Mouse (Mus musculus) adrenal gland, postnatal 10 days (tissue): Measurements from ENCODE around the gene Hecw1. TPM values are rescaled to one million over a fixed set of nuclear protein-coding genes. Genes with fewer than 3 reads are reported as not detected.
A peak's percentile ranks its signal among the peaks of the same experiment; 100 is the strongest.

ENCODE experiments used
- DNase-seq: peaks from one replicate; pipeline ENCODE4 v3.0.0; 2021; ENCODE audit warnings: mixed read lengths
- long read RNA-seq, 2 experiments: library from polyadenylated mRNA; stranded (forward); transcript quantifications; one replicate each; pipeline ENCODE4 v2.0.0; 2021
- total RNA-seq, 2 experiments: library from RNA; stranded (reverse); gene quantifications; 2 replicates each; pipeline ENCODE4 v1.2.3; 2021

Hecw1 gene
- 1 to 10 TPM in 1 of 2 experiments, under 1 TPM in 1; 0.81 to 1.3 TPM for total RNA-seq
- long read RNA-seq, experiment 1 = 0 reads
- long read RNA-seq, experiment 2 = 0 reads

DNA sequence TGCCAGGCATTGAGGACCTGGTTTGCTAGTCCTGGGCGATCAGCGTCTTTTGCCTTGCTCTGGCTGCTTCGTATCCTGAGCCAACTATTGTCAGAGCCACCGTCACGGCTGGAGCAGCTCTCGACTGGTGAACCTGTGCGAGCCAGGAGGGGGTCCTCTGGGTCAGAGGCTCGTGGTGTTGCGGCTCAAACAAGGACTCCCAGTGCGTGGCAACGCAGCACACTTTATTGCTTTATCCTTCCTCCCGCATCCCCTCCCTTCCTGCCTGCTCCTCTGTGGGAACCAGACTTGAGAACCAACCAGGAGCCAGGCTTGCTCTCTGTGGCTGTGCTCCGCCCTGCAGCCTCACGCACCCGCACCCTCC is at the start of gene Hecw1:
Gene Hecw1, minus strand, starts transcription at position 323 of the 364 bp plus-strand sequence.
- DNase-seq = no peak

DNA sequence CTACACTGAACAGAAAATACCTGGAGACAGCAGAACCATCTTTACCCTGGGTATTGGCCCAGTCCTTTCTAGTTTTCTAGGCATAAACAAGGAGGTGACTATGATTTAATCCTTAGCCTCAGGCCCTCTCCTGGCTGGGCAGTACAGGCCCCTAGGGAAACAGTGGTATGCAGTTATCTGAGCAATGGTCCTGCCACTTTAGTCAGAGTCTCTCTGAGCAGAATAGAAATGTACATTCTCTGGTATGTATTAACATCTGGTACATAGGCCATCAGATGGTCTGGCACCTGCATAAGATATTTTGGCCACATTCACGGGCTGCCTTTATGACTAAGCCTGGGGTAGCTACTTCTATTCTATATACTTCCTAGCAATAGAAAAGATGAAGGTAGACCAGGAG is 38.3 kb upstream of the Hecw1 start:
- DNase-seq = no peak

DNA sequence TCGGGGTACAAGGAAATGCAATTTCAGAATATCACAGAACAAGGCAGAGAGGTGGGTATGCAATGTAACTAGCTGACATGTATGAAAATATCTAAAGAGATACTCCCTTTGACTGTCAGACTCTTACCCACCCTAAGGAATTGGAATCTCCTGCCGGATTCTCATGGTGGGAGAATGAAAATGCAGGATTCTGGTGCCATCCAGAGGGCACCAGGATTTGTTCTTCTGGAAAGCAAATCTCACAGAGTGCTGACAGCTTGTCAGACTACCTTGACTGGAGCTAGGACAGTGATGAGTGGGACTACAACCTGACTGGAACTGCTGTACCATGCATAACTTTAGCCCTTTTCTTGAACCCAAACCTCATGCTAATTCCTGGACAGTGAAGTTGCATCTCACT is 29.6 kb upstream of the Hecw1 start:
- no peak for DNase-seq

DNA sequence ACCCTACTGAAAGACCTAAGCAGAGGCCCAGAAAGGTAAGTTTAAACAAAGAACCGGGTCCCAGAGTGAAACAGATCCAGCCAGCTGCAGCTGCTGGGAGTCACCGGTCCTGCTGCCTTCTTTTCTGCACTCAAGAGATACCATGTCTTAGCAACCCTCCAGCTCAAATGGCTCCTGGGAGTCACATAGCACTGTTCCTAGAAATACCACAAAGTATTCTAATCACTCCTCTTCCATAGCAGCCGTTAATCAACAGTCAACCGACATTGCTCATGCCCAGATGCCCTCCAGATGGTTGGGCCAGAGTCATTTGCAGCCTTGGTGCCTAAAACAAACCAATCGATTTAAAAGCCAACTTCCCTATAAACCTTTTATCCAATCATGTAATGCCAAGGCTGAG is 19.8 kb upstream of the Hecw1 start:
- no peak for DNase-seq

DNA sequence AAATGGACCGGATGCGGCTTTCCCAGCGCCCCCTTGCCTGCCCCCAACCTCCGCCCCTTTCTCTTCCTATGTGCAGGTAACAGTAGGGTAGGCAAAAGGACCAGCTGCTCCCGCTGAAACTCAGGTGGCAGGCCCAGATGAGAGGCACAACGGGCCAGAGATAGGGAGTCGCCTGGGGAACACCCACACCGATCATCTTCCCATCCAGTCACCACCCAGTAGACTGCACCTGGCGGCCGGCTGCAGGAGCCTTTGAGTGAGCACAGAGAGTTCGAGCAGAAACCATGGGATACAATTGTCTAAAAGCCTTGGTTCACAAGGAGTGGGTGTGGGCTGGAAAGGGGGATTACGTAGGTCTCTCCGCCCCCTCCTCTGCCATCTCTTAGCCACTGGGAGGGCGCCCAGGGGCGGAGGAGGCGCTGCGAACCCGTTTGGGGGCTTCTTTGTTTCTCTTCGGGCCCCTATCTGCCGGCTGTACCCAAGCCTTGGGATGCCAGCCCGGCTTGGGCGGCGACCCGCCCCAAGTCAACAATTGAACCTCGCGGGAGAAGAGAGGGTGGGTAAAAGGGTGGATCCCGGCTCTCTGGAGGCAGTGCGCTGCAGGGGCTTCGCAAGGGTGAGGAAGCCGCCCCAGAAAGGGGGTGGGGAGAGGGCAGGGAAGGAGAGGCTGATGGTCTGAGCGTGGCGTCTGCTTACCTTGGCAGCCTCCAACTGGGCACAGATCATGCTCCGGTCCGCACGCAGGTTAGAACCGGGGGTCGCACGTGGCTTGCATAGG is 711 bp downstream of the Hecw1 start:
- DNase-seq = peak; percentile 2

DNA sequence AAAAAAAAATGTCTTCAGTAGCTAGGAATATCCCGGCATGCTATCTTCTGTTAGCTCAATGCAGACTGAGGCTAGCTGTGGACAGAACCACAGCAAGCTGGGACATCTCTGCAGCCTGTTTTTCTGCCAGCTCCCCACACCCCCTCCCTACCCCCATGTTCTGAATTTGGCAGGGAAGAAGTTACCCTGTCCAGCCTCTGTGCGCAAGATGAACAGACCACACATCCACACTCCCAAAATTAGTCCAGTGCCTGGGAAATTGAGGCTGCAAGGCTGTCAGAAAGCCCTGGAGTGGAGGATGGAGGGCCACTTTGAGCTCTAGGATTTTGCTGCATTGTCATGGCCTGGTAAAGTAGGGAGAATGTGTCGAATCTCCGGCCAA is 1.3 kb downstream of the Hecw1 start:
- no peak for DNase-seq

DNA sequence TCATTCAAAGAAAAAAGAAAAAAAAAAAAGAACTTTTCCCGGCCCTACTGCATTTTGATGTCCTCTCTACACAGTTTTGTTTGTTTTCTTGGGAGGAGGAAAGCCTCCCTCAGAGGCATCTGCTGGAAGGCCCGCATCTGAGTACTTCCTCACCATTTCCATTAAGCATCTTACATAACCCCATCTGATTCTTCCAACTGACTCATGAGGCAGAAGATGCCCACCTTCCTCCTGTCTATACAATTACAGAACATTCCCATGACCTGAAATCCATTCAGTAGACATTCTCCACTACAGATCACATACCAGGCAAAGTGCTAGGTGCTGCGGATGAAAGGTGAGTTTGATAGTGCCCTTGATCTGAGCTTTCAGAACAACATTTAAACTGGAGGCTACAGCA is 3.4 kb downstream of the Hecw1 start:
- no peak for DNase-seq

DNA sequence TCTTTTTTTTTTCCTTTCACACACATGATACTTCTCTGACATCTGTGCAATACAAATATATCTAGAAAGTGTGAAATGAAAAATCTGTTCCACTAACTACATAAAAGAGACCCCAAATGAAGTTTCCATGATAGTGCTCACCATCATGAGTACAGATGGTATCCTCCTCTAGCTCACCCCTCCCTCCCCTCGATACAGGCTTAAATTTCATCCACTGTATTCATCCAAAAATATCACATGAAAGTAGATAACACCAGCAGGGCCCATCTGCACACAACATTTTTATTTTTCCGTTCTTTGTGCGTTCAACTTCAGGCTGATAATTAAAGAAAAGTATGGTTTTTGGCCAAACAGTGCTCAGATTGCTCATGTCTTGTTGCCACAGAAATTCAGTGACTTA is 5.5 kb downstream of the Hecw1 start:
- DNase-seq = no peak

DNA sequence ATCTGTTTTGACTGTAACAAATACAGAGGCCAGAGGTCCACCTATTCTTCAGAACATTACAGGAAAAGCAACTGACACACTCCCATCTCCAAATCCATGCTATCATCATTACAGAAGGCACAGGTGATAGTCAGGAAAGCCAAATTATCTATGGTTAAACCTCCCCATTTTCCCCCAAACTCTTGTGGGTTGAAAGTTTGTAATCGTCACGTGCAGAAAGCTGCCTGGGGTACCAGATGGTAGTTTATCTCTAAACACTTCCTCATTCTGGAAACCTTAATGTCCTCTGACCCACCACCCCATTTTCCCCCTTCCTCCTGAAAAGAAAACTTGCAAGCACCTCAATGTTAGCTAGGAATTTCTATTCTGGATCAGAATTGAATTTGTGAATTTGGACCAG is 7.9 kb downstream of the Hecw1 start:
- no peak for DNase-seq

DNA sequence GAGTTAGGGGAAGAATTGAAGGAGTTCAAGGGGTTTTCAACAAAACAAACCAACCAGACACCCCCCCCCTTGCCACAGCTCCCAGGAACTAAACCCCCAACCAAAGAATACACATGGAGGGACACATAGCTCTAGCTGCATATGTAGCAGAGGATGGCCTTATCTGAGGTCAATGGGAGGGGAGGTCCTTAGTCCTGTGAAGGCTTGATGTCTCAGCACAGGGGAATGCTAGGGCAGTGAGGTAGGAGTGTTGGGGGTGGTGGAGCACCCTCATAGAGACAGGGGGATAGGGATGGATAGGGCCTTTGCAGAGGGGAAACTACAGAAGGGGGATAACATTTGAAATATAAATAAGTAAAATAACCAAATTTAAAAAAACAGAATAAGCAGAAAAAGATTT is 9.1 kb downstream of the Hecw1 start:
- no peak for DNase-seq

DNA sequence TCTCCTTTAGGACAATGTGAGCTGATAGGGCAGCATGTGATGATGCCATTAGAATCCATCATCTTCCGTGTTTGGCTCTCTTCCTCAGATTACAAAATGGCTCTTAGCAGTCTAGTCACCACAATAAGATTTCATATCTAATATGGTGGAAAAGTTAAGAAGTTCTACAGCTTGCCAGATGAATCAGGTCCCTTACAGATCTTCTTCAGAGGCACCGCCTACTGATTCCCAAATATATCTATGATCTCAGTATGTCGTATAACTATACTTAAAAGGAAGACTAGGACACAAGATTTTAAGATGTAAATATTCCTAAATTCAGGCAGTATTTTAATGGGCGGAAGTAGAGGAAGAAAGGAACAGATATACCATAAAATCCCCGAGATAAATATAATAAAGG is 16.3 kb downstream of the Hecw1 start:
- DNase-seq = no peak

DNA sequence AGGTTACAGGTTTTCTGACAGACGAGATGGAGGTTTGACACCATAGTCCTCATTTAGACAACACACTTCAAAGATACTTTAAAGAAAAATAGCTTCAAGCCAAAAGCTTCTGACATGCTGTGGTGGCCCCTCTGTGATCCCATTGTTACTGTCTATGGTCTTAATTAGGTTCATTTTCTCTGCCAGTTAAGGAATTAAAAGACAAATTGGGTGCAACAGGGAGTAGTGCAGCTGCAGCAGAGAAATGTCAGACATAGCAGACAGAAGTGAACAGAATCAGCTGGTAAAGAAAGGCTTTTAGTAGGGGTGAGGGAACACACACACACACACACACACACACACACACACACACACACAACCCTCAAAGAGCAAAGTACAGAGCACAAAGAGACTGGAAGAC is 22.8 kb downstream of the Hecw1 start:
- no peak for DNase-seq

DNA sequence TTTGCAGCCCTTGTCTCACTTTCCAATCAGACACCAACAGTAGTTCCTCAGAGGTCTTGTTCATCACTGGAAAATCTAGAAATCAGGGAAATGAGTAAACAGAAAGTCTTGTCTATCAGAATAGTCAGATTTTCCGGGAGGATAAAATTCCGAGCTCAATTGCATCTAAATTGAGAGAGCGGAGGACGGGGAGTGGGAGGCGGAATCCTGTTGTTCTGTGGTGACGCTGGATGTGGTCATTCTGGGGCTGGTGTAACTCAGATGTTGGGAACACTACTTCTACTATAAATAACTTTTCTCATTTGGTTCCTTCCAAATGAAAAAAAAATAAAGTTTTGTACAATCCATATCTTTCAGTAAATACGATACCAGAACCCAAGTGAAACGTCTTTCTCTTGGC is 24.2 kb downstream of the Hecw1 start:
- DNase-seq = no peak

DNA sequence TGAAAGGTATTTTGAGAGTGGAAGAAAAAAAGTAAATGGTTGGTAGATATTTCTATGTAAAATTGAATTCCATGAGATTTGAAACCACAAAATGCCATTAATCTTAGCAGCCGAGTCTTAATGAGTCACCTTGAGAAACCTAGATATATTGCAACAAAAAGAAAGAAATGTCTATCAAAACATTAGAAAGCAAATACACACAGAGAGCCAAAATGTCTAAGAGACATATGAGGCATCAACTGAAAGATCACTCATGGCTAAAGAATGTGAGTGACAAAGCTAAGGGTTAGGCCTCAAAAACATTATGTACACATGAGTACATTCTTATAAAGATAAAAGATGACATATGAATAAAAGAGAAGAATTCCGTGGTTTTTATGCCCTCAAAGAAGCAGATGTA is 26.1 kb downstream of the Hecw1 start:
- no peak for DNase-seq

DNA sequence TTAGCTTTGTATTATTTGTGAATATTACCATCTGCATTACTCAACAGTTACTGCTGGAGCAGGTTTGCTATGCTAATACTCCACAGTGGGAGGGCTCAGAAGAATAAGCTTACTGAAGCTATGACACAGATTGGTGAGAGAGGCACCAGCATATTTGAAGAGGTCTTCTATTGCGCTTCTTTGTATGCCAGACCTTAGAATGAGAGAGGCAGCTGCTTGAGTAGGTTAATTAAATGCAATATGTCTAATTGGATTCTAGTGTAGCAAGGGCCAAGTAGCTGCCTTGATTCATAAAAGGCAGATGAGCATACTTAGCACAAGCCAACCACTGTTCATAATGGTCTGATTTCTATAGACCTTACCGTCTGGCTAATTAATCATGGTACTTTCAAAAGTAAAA is 35.2 kb downstream of the Hecw1 start:
- DNase-seq = no peak

DNA sequence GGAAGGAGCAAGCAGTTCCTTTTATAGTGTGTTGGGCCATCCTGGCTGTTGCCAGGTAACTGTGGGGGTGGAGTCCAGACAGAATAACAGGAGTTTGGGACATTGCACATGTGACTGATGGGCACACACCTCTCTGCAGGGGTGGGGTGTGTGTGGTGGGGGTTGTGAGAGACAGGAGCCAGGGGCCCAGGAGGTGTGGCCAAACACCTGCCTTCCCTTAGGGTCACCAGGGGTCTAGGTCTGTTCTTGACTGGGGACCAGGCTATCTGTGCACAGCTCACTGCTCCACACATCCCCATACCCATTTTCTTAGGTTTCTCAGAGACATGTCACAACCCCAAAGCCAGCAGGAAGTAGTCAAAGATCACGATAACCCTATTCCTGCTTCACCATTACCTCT is 51.9 kb downstream of the Hecw1 start:
- DNase-seq = no peak

DNA sequence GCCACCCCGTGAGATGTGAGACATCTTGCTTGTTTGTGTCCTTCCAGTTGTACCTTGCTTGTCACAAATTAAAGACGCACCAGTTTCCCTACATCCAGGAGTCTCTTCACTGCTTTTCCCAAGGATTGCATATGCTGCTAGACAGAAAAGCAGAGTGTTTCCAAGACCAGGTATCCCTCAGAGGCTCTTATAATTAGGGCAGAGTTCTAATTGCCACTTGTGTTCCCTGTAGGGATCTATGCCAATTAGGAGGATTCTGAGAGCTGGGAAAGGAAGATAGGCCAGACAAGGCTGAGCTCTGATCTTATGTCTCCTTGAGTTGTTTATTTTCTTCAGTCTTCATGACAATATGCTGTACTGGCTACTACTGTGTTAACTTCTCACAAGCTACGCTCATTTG is 55.5 kb downstream of the Hecw1 start:
- DNase-seq = no peak

DNA sequence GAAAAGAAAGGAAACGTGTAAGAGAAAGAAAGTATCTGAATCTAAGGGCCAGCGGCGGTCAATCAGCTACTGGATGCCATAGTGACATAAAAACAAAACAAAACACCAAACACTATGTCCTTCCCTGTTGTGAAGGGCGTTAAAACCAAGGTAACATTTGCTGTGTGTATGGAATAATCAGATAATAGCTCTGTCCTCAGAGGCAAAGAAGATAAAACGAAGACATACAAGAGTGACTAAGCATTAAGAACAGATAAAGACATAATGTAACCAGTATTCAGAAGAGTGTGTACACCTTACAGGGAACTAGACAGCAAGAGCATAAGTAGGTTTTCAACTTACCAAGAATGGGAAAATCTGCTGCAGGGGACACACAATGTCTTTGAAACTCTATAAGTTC is 62.0 kb downstream of the Hecw1 start:
- DNase-seq = no peak

DNA sequence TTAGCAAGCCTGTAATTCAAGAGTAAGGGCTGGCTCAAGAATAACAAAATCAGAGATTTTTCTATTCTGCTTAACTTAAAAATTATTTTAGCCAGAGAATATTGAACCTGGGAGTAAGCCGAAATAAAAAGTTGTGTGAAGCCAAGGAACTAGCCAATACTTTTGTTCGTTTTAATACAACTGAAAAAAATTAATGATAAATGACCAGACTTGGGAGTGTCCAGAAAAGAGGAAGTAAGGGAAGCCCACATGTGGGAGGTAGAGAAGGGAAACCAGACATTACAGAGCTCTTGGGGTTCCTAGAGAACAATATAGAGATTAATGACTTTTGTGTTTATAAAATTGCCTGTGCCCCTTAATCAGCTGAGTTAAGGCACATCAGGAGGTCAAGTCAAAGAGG is 66.0 kb downstream of the Hecw1 start:
- no peak for DNase-seq

DNA sequence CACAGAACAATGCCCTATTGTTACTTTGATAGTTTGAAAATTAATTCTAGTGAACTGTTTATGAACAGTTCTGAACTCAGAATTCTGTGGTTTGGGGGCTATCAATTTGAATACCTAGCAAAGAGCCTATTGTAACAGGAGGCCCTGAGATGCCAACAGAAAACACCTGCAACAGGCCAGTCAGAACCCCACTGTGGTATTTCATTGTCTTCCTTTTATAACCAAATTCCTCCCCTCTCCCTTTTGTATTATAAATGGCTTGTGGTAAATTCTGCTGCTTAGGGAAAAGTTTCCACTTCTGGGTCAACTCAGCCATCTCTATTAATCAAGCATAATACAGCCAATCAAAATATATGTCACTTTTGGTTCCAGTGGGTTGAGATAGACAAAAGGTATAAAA is 83.5 kb downstream of the Hecw1 start:
- DNase-seq = no peak

DNA sequence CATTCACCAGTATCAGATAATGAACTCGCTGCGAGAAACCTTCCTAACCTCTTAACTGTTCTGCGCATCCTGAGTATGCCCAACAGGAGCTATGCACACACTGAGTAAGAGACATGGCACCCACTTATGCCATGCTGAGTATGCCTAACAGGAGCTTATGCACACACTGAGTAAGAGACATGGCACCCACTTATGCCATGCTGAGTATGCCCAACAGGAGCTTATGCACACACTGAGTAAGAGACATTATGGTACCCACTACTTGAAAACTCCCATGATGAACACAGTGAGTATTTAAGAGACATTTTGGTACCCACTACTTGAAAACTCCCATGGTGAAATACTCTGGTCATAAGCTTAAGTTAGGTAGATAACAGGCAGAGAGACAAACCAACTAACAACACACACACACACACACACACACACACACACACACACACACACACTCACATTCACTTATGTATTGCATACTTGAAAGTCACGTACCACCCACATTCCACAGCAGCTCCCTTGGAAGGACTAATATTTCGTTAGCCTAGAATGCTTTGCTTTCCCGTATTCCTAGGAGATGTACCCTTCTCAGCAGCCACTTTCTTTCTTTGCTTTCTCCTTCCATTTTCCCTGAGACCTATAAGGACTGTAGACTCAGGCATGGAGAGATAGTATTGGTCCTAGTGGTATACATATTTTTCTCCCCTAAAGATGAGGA is 94.0 kb downstream of the Hecw1 start:
- DNase-seq = no peak

DNA sequence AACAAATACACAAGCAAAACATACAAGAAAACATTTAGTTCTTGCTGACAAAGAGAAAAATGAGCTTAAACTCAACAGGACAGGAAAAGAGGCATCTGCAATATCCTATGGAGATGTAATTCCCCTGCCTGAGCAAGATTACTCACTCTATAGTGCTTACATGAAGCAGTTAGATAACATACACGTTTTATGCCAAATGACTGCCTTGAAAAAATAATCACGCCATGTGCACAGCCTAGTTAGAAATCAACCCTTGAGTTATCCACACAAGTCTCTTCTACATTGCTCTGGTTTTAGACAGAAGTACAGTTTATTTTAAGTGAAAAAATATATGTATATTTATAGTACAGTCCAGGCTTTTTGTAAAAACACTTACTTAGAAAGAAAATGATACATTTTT is 98.2 kb downstream of the Hecw1 start:
- no peak for DNase-seq

DNA sequence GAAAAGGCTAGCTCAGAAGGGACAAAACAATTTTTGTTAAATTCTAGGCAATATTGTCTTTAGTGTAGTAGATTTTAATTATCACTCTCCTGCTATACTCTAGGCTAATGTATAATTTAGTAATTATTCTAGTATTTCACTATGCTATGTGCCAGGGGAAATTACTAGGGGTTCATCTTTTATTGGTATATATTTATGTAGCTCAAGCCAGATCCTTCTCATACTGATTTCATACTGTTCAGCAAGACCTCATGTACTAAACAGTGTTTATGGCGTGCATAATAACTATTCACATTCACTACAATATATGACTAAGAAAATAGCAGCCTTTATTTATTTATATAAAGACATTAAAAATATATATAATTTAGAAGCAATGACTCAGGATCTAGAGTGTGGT is 109.6 kb downstream of the Hecw1 start:
- DNase-seq = no peak

DNA sequence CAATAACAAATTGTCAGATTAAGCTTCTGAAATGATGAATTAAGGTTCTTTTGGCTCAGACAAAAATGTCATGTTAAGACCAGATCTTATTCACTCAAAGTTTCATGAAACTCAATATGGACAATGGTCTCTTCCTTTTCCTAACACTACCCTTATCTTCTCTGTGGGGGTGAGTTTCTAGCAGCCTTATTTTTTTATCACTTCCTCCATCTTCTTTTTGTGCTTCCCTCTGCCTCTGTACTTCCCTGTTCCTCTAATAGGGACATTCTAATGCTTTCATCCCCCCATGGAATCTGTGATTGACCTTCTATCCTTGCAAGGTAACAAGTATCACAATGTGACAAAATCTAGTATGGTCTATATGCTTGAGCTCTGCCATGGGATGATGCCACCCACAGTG is 148.6 kb downstream of the Hecw1 start:
- no peak for DNase-seq
